Mouse (Mus musculus) heart, embryonic 12.5 days (tissue): ENCODE data around the gene Elob. TPM values are rescaled to one million over a fixed set of nuclear protein-coding genes. Genes with fewer than 3 reads are reported as not detected.

Experiments used
- ATAC-seq: fragments of 200-750 bp; cut with Nextera tagmentation; 2 replicates; pipeline ENCODE4 v1.8.0; 2017; ENCODE audit warnings: moderate TSS enrichment, moderate library complexity; ENCODE audit not compliant: insufficient number of reproducible peaks, low FRiP score
- H3K27ac ChIP-seq: fragments of 300-500 bp; sonication (generic); 2 replicates; pipeline ENCODE4 v1.5.1; 2016; ENCODE audit warnings: mild to moderate bottlenecking, moderate library complexity; ENCODE audit not compliant: poor library complexity, severe bottlenecking
- H3K27me3 ChIP-seq: fragments of 300-500 bp; sonication (generic); replicated peaks from 2 replicates; pipeline ENCODE4 v1.6.1; 2016; ENCODE audit warnings: mild to moderate bottlenecking, moderate library complexity
- H3K36me3 ChIP-seq: fragments of 300-500 bp; sonication (generic); 2 replicates; pipeline ENCODE4 v1.6.1; 2016; ENCODE audit warnings: mild to moderate bottlenecking, moderate library complexity
- H3K4me1 ChIP-seq: fragments of 300-500 bp; sonication (generic); replicated peaks from 2 replicates; pipeline ENCODE4 v1.6.1; 2016; ENCODE audit warnings: mild to moderate bottlenecking
- H3K4me2 ChIP-seq: fragments of 300-500 bp; sonication (generic); 2 replicates; pipeline ENCODE4 v1.6.1; 2016; ENCODE audit warnings: mild to moderate bottlenecking, moderate library complexity
- H3K4me3 ChIP-seq: fragments of 300-500 bp; sonication (generic); 2 replicates; pipeline ENCODE4 v1.5.1; 2016; ENCODE audit warnings: mild to moderate bottlenecking
- H3K9ac ChIP-seq: fragments of 300-500 bp; sonication (generic); 2 replicates; pipeline ENCODE4 v1.6.1; 2016; ENCODE audit warnings: mild to moderate bottlenecking, moderate library complexity
- H3K9me3 ChIP-seq: fragments of 300-500 bp; sonication (generic); replicated peaks from 2 replicates; pipeline ENCODE4 v1.6.1; 2016; ENCODE audit warnings: mild to moderate bottlenecking, moderate library complexity
- WGBS: fragments of 180-500 bp; shearing (Covaris S2); methylation state at CpG from one replicate; pipeline ENCODE4 v1.1.7; 2016; 5-methylcytosine and 5-hydroxymethylcytosine counted together
- polyA plus RNA-seq: library from polyadenylated mRNA; unstranded; fragments of >200 nt; fragmentation: Nextera tagmentation; extraction: Ambion mirVana; gene quantifications from 2 replicates; pipeline ENCODE4 v1.2.1, GENCODE M21; 2016

The Elob gene
- 878 and 903 TPM in 2 replicates for polyA plus RNA-seq

- peak within 1 kb of the TSS; percentile 88 for H3K9ac ChIP-seq
- H3K27ac ChIP-seq: peak within 1 kb of the TSS; percentile 90
- under 1% methylated on average over 37 of the region's 42 CpGs for WGBS
- peaks cover 36% of the 10 kb centered on the region for H3K27me3 ChIP-seq
- peak within 1 kb of the TSS; percentile 83 for H3K4me3 ChIP-seq
- H3K4me2 ChIP-seq: peak within 1 kb of the TSS; percentile 73
- H3K4me1 ChIP-seq: peaks cover 11% of the 10 kb centered on the region
- peaks cover 31% of the 10 kb centered on the region for H3K36me3 ChIP-seq
- peak; percentile 95 for ATAC-seq
- no peaks in the 10 kb centered on the region for H3K9me3 ChIP-seq
Observed at GRCm38 (mm10) chr17:23829064-23829619, at the start of gene Elob. Gene Elob (minus strand): TSS chr17:23829136.

- H3K4me1 ChIP-seq: no peaks in the 10 kb centered on the region; the same call in 1 of the 2 replicates
- no peak overlapping the region for H3K4me2 ChIP-seq
- H3K4me3 ChIP-seq: no peak overlapping the region
- no peak overlapping the region for H3K9ac ChIP-seq
- no peak overlapping the region for H3K27ac ChIP-seq
- no peaks in the 10 kb centered on the region for H3K9me3 ChIP-seq
- H3K36me3 ChIP-seq: no peaks in the 10 kb centered on the region
- WGBS: 80% methylated on average over 2 of the region's 2 CpGs
- no peaks in the 10 kb centered on the region for H3K27me3 ChIP-seq
- ATAC-seq: no peak
Observed at GRCm38 (mm10) chr17:23877166-23877565, 48.2 kb upstream of the Elob start.

- ATAC-seq: no peak
- 61% methylated on average over 3 of the region's 3 CpGs for WGBS
- H3K4me1 ChIP-seq: no peaks in the 10 kb centered on the region; the same call in 1 of the 2 replicates
- no peak overlapping the region for H3K4me3 ChIP-seq
- H3K27ac ChIP-seq: no peak overlapping the region
- H3K4me2 ChIP-seq: no peak overlapping the region
- no peaks in the 10 kb centered on the region for H3K9me3 ChIP-seq
- H3K9ac ChIP-seq: no peak overlapping the region
- H3K36me3 ChIP-seq: no peaks in the 10 kb centered on the region
- H3K27me3 ChIP-seq: no peaks in the 10 kb centered on the region
Observed at GRCm38 (mm10) chr17:23876741-23877140, 47.8 kb upstream of the Elob start.

- no peak for ATAC-seq
- Histone ChIP-seq H3K4me2 (no peak overlapping the region), H3K9me3 (no peaks in the 10 kb centered on the region), H3K36me3 (no peaks in the 10 kb centered on the region), H3K9ac (no peak overlapping the region), H3K27ac (no peak overlapping the region), H3K4me1 (no peaks in the 10 kb centered on the region; the same call in 1 of the 2 replicates), H3K27me3 (no peaks in the 10 kb centered on the region), H3K4me3 (no peak overlapping the region)
- WGBS: 43% methylated on average over 8 of the region's 8 CpGs
Observed at GRCm38 (mm10) chr17:23873884-23874856, 45.2 kb upstream of the Elob start.

GRCm38 (mm10) chr17:23868513-23868912 lies 39.6 kb upstream of the Elob start:
- Histone ChIP-seq H3K27ac (no peak overlapping the region), H3K9me3 (peaks cover 5% of the 10 kb centered on the region; the same call in 1 of the 2 replicates), H3K4me2 (no peak overlapping the region), H3K9ac (no peak overlapping the region), H3K27me3 (0 out of 2 replicates have a peak, but pooled peaks cover 5% of the 10 kb centered on the region), H3K4me3 (no peak overlapping the region), H3K36me3 (no peaks in the 10 kb centered on the region), H3K4me1 (no peaks in the 10 kb centered on the region)
- ATAC-seq: no peak
- WGBS: 84% methylated on average over 11 of the region's 11 CpGs

GRCm38 (mm10) chr17:23867756-23868155 lies 38.8 kb upstream of the Elob start, which contains the start of gene Prss21:
Gene Prss21 (plus strand): TSS chr17:23868056.
- Histone ChIP-seq H3K4me3 (no peak within 1 kb of the TSS), H3K9ac (no peak within 1 kb of the TSS), H3K36me3 (no peaks in the 10 kb centered on the region), H3K4me2 (no peak within 1 kb of the TSS), H3K27me3 (0 out of 2 replicates have a peak, but pooled peaks cover 5% of the 10 kb centered on the region), H3K9me3 (peaks cover 5% of the 10 kb centered on the region; the same call in 1 of the 2 replicates), H3K27ac (no peak within 1 kb of the TSS), H3K4me1 (no peaks in the 10 kb centered on the region)
- WGBS: 78% methylated on average over 15 of the region's 15 CpGs
- no peak for ATAC-seq

- 80% methylated on average over 4 of the region's 4 CpGs for WGBS
- no peak for ATAC-seq
- H3K27ac ChIP-seq: no peak overlapping the region
Observed at GRCm38 (mm10) chr17:23862926-23863325, 34.0 kb upstream of the Elob start.

GRCm38 (mm10) chr17:23857913-23858312 lies 29.0 kb upstream of the Elob start:
- ATAC-seq: no peak
- Histone ChIP-seq H3K9ac (no peak overlapping the region), H3K36me3 (no peaks in the 10 kb centered on the region), H3K27me3 (0 out of 2 replicates have a peak, but pooled peaks cover 3% of the 10 kb centered on the region), H3K9me3 (no peaks in the 10 kb centered on the region), H3K4me2 (no peak overlapping the region), H3K4me1 (peaks cover 9% of the 10 kb centered on the region), H3K4me3 (no peak overlapping the region), H3K27ac (no peak overlapping the region)
- WGBS: 75% methylated on average over 2 of the region's 2 CpGs

More at GRCm38 (mm10) chr17:23862926-23863325, 34.0 kb upstream of the Elob start:
- no peak overlapping the region for H3K9ac ChIP-seq
- H3K4me2 ChIP-seq: no peak overlapping the region
- no peaks in the 10 kb centered on the region for H3K4me1 ChIP-seq
- H3K4me3 ChIP-seq: no peak overlapping the region
- 0 out of 2 replicates have a peak, but pooled peaks cover 3% of the 10 kb centered on the region for H3K27me3 ChIP-seq
- H3K36me3 ChIP-seq: no peaks in the 10 kb centered on the region
- peaks cover 5% of the 10 kb centered on the region; the same call in 1 of the 2 replicates for H3K9me3 ChIP-seq

- no peaks in the 10 kb centered on the region for H3K36me3 ChIP-seq
- no peak overlapping the region for H3K4me3 ChIP-seq
- 0 out of 2 replicates have a peak, but pooled peaks cover 3% of the 10 kb centered on the region for H3K27me3 ChIP-seq
- H3K9ac ChIP-seq: no peak overlapping the region
- H3K27ac ChIP-seq: no peak overlapping the region
- ATAC-seq: no peak
- 77% methylated on average over 6 of the region's 6 CpGs for WGBS
- no peaks in the 10 kb centered on the region for H3K9me3 ChIP-seq
- H3K4me1 ChIP-seq: peaks cover 9% of the 10 kb centered on the region
- H3K4me2 ChIP-seq: no peak overlapping the region
Observed at GRCm38 (mm10) chr17:23857193-23857592, 28.3 kb upstream of the Elob start.

GRCm38 (mm10) chr17:23854229-23854765 lies 25.4 kb upstream of the Elob start:
- no peak overlapping the region for H3K27ac ChIP-seq
- peaks cover under 1% of the 10 kb centered on the region; the same call in 1 of the 2 replicates for H3K27me3 ChIP-seq
- H3K4me3 ChIP-seq: no peak overlapping the region
- no peak overlapping the region for H3K9ac ChIP-seq
- no peaks in the 10 kb centered on the region for H3K36me3 ChIP-seq
- 70% methylated on average over 10 of the region's 10 CpGs for WGBS
- H3K9me3 ChIP-seq: 0 out of 2 replicates have a peak, but pooled peaks cover 3% of the 10 kb centered on the region
- ATAC-seq: 0 out of 2 replicates have a peak, but pooled peaks have one; percentile 13
- H3K4me1 ChIP-seq: peaks cover 9% of the 10 kb centered on the region
- H3K4me2 ChIP-seq: no peak overlapping the region
